ENCODE assay signal across 10 mouse cellular contexts in the genomic region with DNA sequence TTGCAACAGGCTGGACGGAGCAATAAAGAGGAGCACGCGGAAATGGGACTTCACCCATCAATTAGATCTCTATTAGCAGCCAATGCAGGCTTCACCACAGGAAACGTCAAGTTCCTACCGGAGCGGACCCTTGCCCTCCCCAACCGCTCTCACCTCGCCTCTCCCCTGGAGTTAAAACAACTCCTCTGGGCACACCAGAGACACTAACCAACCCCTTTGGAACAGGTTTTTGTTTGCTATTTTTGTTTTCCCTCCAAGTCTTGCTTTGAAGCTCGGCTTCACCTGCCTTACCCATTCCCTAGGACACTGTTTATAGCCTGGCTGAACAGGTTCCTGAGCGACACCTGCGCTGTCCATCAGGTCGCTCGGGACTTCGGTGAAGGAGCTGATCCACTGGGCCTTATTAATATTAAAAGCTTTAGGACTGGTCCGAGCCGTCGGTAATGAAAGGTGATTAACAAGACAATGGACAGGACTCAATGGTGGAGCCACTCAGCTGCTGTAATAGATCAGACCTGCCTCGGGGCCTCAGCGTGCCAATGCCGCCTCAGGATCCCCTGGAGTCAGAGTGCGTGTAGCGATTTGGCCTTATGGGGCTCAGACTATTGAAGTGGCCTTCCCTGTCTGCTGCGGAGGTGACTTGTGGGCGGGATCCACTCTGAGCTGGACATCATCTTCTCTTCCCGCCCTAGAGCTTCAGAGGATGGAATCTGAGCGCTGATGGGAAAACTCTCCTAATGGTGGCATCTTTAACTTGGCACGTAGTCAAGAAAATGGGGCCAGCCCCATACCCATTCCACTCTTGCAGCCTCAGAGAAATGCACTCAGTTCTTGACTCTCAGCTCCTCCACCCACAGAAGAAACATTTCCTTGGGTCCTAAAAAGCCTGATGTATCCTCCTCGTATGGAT. TPM values are rescaled to one million over a fixed set of nuclear protein-coding genes. Genes with fewer than 3 reads are reported as not detected.
DNase-seq lines count a peak whose midpoint lies in the region; ATAC-seq and TF ChIP-seq lines count a peak whose summit lies in the region.
"Had no signal": no experiment of that assay in that cellular context is flagged by ENCODE, and none has a peak within 500 bp of the region (broad histone marks: within the 10 kb centered on the region; RNA-seq: fewer than 3 reads in every experiment).

No protein-coding gene starts in this region.

- 0 out of 2 replicates have a peak, but pooled peaks cover 3% of the 10 kb centered on the region for H3K4me1 ChIP-seq in intestine, embryonic 15.5 days (replicated peaks)
- no peaks in the 10 kb centered on the region for H3K4me1 ChIP-seq in intestine, postnatal 0 days (replicated peaks; ENCODE audit: control insufficient read depth, insufficient read depth, low read length)
- peaks cover 12% of the 10 kb centered on the region for H3K4me1 ChIP-seq in embryonic facial prominence, embryonic 14.5 days (ENCODE audit: control insufficient read depth, insufficient read depth, low read length)
- H3K4me1 ChIP-seq in hindbrain, embryonic 16.5 days (ENCODE audit: control insufficient read depth, insufficient read depth, low read depth, low read length), result 0 out of 2 replicates have a peak, but pooled peaks cover 3% of the 10 kb centered on the region
- H3K4me1 ChIP-seq in neural tube, embryonic 13.5 days (replicated peaks), result peaks cover 22% of the 10 kb centered on the region

- DNase-seq in embryonic facial prominence, embryonic 14.5 days (ENCODE audit: low spot score), result no peak
- no peak for DNase-seq in layer of hippocampus, adult 2 months (ENCODE audit: low spot score in 2 of 2)
- DNase-seq in cerebellum, adult 9-11 months, result no peak
- DNase-seq: cerebellum, adult 11 months; heart, postnatal 36 days; liver, postnatal 0 days had no signal

- H3K27ac ChIP-seq in intestine, embryonic 15.5 days, result no peak overlapping the region
- H3K27ac ChIP-seq in intestine, postnatal 0 days (ENCODE audit: low read depth, low read length), result no peak overlapping the region
- H3K27ac ChIP-seq in embryonic facial prominence, embryonic 14.5 days (replicated peaks; ENCODE audit: low read depth, low read length), result no peak overlapping the region
- no peak overlapping the region for H3K27ac ChIP-seq in hindbrain, embryonic 16.5 days (ENCODE audit: low read depth, low read length)
- H3K27ac ChIP-seq in neural tube, embryonic 13.5 days (replicated peaks), result no peak overlapping the region
- no peak overlapping the region for H3K27ac ChIP-seq in layer of hippocampus, adult 2 months

- H3K4me2 ChIP-seq in intestine, embryonic 15.5 days (replicated peaks), result no peak overlapping the region
- no peak overlapping the region for H3K4me2 ChIP-seq in intestine, postnatal 0 days (replicated peaks; ENCODE audit: low read depth)
- H3K4me2 ChIP-seq in embryonic facial prominence, embryonic 14.5 days (ENCODE audit: low read depth, low read length), result peak overlapping the region; percentile 38
- H3K4me2 ChIP-seq in hindbrain, embryonic 16.5 days (ENCODE audit: low read length), result peak overlapping the region; percentile 44
- H3K4me2 ChIP-seq in neural tube, embryonic 13.5 days, result peak overlapping the region; percentile 45

- no peaks in the 10 kb centered on the region for H3K9me3 ChIP-seq in intestine, embryonic 15.5 days
- H3K9me3 ChIP-seq in intestine, postnatal 0 days (ENCODE audit: control insufficient read depth), result no peaks in the 10 kb centered on the region
- no peaks in the 10 kb centered on the region for H3K9me3 ChIP-seq in embryonic facial prominence, embryonic 14.5 days (ENCODE audit: control insufficient read depth, low read length)
- no peaks in the 10 kb centered on the region for H3K9me3 ChIP-seq in hindbrain, embryonic 16.5 days (ENCODE audit: control insufficient read depth, low read length)
- H3K9me3 ChIP-seq in neural tube, embryonic 13.5 days, result no peaks in the 10 kb centered on the region

- no peak overlapping the region for H3K4me3 ChIP-seq in intestine, embryonic 15.5 days (replicated peaks)
- H3K4me3 ChIP-seq in intestine, postnatal 0 days (ENCODE audit: low read depth, low read length), result no peak overlapping the region
- peak overlapping the region; percentile 23 for H3K4me3 ChIP-seq in embryonic facial prominence, embryonic 14.5 days (ENCODE audit: low read depth, low read length)
- H3K4me3 ChIP-seq in hindbrain, embryonic 16.5 days (ENCODE audit: low read length), result no peak overlapping the region
- 0 out of 2 replicates have a peak overlapping the region, but pooled peaks have one; percentile 13 for H3K4me3 ChIP-seq in neural tube, embryonic 13.5 days
- H3K4me3 ChIP-seq in layer of hippocampus, adult 2 months, result no peak overlapping the region

- 2% methylated on average over 28 of the region's 28 CpGs for WGBS in intestine, embryonic 15.5 days
- 3% methylated on average over 28 of the region's 28 CpGs for WGBS in intestine, postnatal 0 days
- 1% methylated on average over 28 of the region's 28 CpGs for WGBS in embryonic facial prominence, embryonic 14.5 days
- WGBS in hindbrain, embryonic 16.5 days, result 2% methylated on average over 28 of the region's 28 CpGs
- 1% methylated on average over 28 of the region's 28 CpGs for WGBS in neural tube, embryonic 13.5 days

- peaks cover 69% of the 10 kb centered on the region for H3K27me3 ChIP-seq in intestine, embryonic 15.5 days (replicated peaks)
- peaks cover 81% of the 10 kb centered on the region for H3K27me3 ChIP-seq in intestine, postnatal 0 days (replicated peaks; ENCODE audit: control insufficient read depth, insufficient read depth, low read length)
- peaks cover 86% of the 10 kb centered on the region for H3K27me3 ChIP-seq in embryonic facial prominence, embryonic 14.5 days (replicated peaks; ENCODE audit: control insufficient read depth, insufficient read depth, low read length)
- peaks cover 63% of the 10 kb centered on the region for H3K27me3 ChIP-seq in hindbrain, embryonic 16.5 days (replicated peaks; ENCODE audit: control insufficient read depth, insufficient read depth, low read length)
- H3K27me3 ChIP-seq in neural tube, embryonic 13.5 days, result peaks cover 98% of the 10 kb centered on the region

- TF ChIP-seq CTCF in intestine, postnatal 0 days (IDR thresholded peaks at IDR 0.05; ENCODE audit: low read depth), result no peak
- TF ChIP-seq CTCF in layer of hippocampus, adult 2 months (conservative IDR thresholded peaks at IDR 0.05), result no peak

- ATAC-seq in intestine, embryonic 15.5 days, result peak; percentile 28; the same call in 1 of the 2 replicates
- ATAC-seq in intestine, postnatal 0 days, result no peak
- no peak for ATAC-seq in embryonic facial prominence, embryonic 14.5 days (ENCODE audit: low read depth)
- 0 out of 2 replicates have a peak, but pooled peaks have one; percentile 17 for ATAC-seq in hindbrain, embryonic 16.5 days
- no peak for ATAC-seq in neural tube, embryonic 13.5 days (ENCODE audit: low read depth)
- ATAC-seq: liver, postnatal 0 days had no signal

- H3K36me3 ChIP-seq in intestine, embryonic 15.5 days, result no peaks in the 10 kb centered on the region
- no peaks in the 10 kb centered on the region for H3K36me3 ChIP-seq in intestine, postnatal 0 days (ENCODE audit: control insufficient read depth, insufficient read depth)
- H3K36me3 ChIP-seq in embryonic facial prominence, embryonic 14.5 days (ENCODE audit: control insufficient read depth, insufficient read depth, low read length), result no peaks in the 10 kb centered on the region
- H3K36me3 ChIP-seq in hindbrain, embryonic 16.5 days (ENCODE audit: control insufficient read depth, insufficient read depth, low read length), result no peaks in the 10 kb centered on the region
- no peaks in the 10 kb centered on the region for H3K36me3 ChIP-seq in neural tube, embryonic 13.5 days

- no peak overlapping the region for H3K9ac ChIP-seq in intestine, embryonic 15.5 days
- no peak overlapping the region for H3K9ac ChIP-seq in intestine, postnatal 0 days (ENCODE audit: low read depth, low read length)
- no peak overlapping the region for H3K9ac ChIP-seq in embryonic facial prominence, embryonic 14.5 days (ENCODE audit: low read depth, low read length)
- H3K9ac ChIP-seq in hindbrain, embryonic 16.5 days (ENCODE audit: low read depth, low read length), result no peak overlapping the region
- no peak overlapping the region for H3K9ac ChIP-seq in neural tube, embryonic 13.5 days
- H3K9ac ChIP-seq: liver, postnatal 0 days had no signal

RNA-seq across cellular contexts. Expression of a gene that starts 45.0 kb away (rescaled TPM):
- polyA plus RNA-seq in intestine, embryonic 15.5 days (2015; fragmentation: Nextera tagmentation; extraction: Ambion mirVana), result 115 and 116 TPM in 2 replicates
- 140 TPM in 2 replicates for polyA plus RNA-seq in intestine, postnatal 0 days (2015; fragmentation: Nextera tagmentation; extraction: Ambion mirVana)
- 73.0 and 78.9 TPM in 2 replicates for polyA plus RNA-seq in embryonic facial prominence, embryonic 14.5 days (2014; fragmentation: Nextera tagmentation; extraction: Ambion mirVana)
- polyA plus RNA-seq in hindbrain, embryonic 16.5 days (2015; fragmentation: Nextera tagmentation; extraction: Ambion mirVana), result 74.9 and 79.7 TPM in 2 replicates
- polyA plus RNA-seq in neural tube, embryonic 13.5 days (2015; fragmentation: Nextera tagmentation; extraction: Ambion mirVana), result 80.7 and 85.7 TPM in 2 replicates
- 10 to 100 TPM; 85.1 to 86.7 TPM for total RNA-seq in layer of hippocampus, adult 2 months (2021)

Comparison
In these comparisons a context has a peak if more than half of its experiments do, and no peak if none do; other contexts are left out.
1. ATAC-seq: peak in intestine, embryonic 15.5 days (single experiment) and hindbrain, embryonic 16.5 days (single experiment); none in intestine, postnatal 0 days (single experiment), embryonic facial prominence, embryonic 14.5 days (single experiment) and neural tube, embryonic 13.5 days (single experiment).
2. H3K4me2 ChIP-seq: peak in embryonic facial prominence, embryonic 14.5 days (single experiment), hindbrain, embryonic 16.5 days (single experiment) and neural tube, embryonic 13.5 days (single experiment); none in intestine, embryonic 15.5 days (single experiment) and intestine, postnatal 0 days (single experiment).
3. H3K4me3 ChIP-seq: peak in embryonic facial prominence, embryonic 14.5 days (single experiment) and neural tube, embryonic 13.5 days (single experiment); none in intestine, embryonic 15.5 days (single experiment), intestine, postnatal 0 days (single experiment), hindbrain, embryonic 16.5 days (single experiment) and layer of hippocampus, adult 2 months (single experiment).